Mouse (Mus musculus) heart, adult 18-20 months (tissue): ENCODE measurements around the gene Vmn2r96. TPM values are rescaled to one million over a fixed set of nuclear protein-coding genes. Genes with fewer than 3 reads are reported as not detected.
"Not testable (repeated sequence)": the region's sequence is repeated elsewhere in the genome, so short reads cannot be mapped to it uniquely, and the experiment has no call there.

Experiments
- DNase-seq, 2 experiments: peaks; one replicate each; pipeline ENCODE4 v3.0.0; 2021 to 2022; ENCODE audit warnings: mixed read lengths in 1 of 2
- long read RNA-seq, 2 experiments: library from polyadenylated mRNA; stranded (forward); transcript quantifications; one replicate each; pipeline ENCODE4 v2.0.0; 2021
- total RNA-seq, 2 experiments: library from RNA; stranded (reverse); gene quantifications; 2 replicates each; pipeline ENCODE4 v1.2.3; 2021

Vmn2r96 gene
- total RNA-seq: not detected
- long read RNA-seq, experiment 1: 0 reads
- long read RNA-seq, experiment 2: 0 reads

DNA sequence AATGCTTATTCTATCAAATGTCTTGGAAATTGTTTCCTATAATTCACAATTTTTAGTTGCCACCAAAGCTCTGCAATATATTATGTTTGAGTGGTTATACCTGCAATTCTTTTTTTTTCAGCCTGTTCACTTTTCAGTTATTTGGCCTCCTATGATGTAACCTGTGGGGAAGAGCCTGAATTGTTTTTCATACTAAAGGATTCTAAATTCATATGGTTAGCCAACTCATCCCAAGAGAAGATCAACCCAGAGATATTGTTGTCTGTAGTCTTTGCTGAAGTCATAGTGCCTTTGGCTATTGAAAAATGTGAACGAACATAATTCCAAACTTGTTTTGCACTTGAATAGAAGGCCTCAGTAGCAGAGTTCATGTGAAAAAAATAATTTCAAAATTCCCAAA lies at the start of gene Vmn2r96:
Vmn2r96 (plus strand) TSS at position 301 of the 400 bp plus-strand sequence.
- not testable (repeated sequence) for DNase-seq

DNA sequence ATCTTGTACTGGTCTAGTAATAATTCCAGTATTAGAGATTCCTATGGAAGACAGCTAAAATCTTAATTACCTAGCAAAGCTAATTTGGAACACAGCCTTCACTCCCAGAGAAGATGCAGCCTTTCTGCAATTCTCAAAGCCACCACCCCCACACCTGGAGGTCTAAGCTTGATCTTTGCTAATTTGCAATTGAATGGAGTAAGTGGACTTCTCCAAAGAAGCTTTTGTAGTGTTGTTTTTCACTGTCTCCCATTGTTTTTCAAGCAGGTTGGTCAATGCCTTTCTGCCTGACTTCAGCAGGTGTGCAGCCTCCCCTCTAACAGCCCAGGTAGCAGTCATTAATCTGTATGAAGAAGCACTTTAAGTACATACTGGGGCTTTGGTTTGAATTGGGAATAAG lies 49.6 kb upstream of the Vmn2r96 start:
- DNase-seq: no peak

DNA sequence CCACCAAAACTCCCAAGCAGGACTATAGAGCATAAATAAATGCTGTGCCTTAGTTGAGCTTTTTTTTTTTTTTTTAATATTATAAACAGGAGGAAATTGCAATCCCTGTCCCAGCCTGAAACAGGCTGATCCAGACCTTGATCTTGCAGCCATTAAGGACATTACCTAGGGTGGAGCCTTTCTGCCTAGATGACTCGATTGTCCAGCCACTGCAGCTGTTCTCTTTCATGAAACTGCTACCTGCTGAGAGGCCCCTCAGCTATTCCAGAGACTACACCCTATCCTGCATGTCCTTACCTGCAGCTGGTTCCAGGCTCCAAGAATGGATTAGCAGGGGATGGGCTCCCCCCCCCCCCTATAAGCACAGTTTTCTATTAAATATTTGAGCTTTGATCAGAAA lies 49.0 kb upstream of the Vmn2r96 start:
- DNase-seq: no peak

DNA sequence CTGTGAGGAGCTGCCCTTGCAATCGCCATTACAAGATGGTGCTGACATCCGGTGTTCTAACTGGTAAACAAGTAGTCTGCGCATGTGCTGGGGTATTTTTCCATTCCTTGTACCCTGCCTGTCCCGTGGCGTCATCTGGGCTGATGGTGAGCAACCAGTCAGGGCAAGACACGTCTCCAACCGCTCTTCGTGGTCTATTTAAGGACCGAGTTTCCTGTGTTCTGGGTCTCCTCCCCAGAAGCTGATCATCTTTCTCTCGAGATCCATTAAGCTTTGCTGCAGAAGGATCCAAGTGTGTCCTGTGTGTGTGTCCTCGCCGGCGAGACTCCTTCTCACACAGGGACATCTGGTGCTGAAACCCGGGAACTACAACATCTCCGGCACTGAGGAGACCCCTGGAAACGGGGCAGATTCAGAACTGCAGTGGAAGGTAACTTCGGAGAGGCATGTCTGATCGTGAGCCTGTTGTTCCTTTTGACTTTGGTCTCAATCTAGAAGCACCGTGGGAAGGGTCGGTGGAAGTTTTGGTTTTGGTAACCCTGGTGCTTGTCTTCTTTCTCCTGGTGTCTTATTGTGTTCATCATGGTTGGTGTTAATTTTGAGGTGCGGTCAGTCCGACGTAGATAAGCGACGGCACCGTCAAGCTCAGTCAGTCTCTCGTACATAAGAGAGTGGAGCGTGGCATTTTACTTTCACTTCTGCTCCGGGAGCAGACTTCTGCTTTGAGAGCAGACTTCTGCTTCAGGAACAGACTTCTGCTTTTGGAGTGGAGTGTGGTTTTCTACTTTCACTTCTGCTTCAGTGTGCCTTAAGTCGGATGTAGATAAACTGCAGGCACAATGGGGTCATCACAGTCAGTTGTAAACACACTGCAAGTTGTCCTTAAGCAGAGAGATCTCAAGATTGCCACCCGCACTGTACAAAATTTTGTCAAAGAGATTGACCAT lies 14.5 kb upstream of the Vmn2r96 start:
- DNase-seq: peak in 1 of 2 experiments; percentile 45

DNA sequence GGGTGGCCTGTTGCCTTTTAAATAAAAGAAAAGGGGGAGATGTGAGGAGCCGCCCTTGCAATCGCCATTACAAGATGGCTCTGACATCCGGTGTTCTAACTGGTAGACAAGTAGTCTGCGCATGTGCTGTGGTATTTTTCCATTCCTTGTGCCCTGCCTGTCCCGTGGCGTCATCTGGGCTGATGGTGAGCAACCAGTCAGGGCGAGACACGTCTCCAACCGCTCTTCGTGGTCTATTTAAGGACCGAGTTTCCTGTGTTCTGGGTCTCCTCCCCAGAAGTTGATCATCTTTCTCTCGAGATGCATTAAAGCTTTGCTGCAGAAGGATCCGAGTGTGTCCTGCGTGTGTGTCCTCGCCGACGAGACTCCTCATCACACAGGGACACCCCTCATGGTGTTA lies 6.8 kb upstream of the Vmn2r96 start:
- not testable (repeated sequence) for DNase-seq

DNA sequence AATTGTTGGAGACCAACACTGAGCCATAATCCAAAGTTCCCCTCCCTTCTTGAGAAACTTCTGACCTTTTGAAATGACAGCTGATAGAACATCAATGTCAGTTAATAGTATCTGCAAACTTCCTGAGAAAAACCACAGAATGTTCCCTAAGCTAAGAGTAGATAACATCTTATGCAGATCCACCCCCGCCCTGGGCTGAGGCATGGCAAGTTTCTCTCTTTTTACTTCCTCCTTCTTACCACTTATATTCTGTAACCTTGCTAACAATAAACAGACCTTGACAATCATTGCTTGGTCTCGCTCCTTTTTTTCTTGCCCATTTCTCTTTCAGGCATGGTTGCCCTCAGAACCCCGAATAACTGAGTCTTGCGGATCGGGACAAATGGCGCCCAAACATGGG lies 42.2 kb downstream of the Vmn2r96 start:
- not testable (repeated sequence) for DNase-seq

DNA sequence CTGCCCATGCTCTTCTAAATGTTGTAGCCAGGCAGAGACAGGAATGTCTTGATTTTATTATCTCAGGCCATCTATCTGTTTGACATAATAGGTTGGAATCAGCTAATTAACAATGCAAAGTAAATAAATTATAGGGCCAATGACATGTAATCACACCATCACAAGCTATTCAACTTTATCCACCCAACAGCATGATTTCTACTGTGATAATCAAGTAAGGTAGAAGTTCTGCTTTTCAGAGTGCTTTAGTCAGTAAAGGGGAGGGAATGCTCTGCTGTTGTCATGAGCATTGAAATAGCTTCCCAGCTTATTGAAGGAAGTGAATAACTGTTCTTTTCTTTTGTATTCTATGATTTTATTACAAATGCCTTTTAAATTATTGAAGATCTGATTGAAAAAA lies 53.6 kb downstream of the Vmn2r96 start:
- no peak for DNase-seq

Other genes starting within 250 kb of the Vmn2r96 start
- not detected for gene Vmn2r95, start 149.1 kb upstream of the Vmn2r96 start, total RNA-seq